Mouse (Mus musculus): ENCODE measurements around the gene Tgoln1. TPM values are rescaled to one million over a fixed set of nuclear protein-coding genes. Genes with fewer than 3 reads are reported as not detected.

The Tgoln1 gene
- polyA plus RNA-seq, 1 experiment from 2014 or later: 46.3 TPM

- peaks cover 16% of the 10 kb centered on the region for H3K36me3 ChIP-seq (ENCODE audit: insufficient read depth, low read length)
- H3K4me3 ChIP-seq (ENCODE audit: low read length): no peak overlapping the region
- no peak for ATAC-seq (ENCODE audit: low FRiP score, low TSS enrichment)
- H3K9ac ChIP-seq (replicated peaks; ENCODE audit: low read length): no peak overlapping the region
- H3K27ac ChIP-seq (ENCODE audit: low read length): no peak overlapping the region
- peaks cover 8% of the 10 kb centered on the region for H3K4me1 ChIP-seq (ENCODE audit: insufficient read depth, low read length)
- no peak overlapping the region for H3K4me2 ChIP-seq (replicated peaks; ENCODE audit: low read depth, low read length)
- 42% methylated on average over 10 of the region's 10 CpGs for WGBS
- no peaks in the 10 kb centered on the region for H3K27me3 ChIP-seq (ENCODE audit: insufficient read depth, low read length)
- H3K9me3 ChIP-seq (ENCODE audit: low read length): no peaks in the 10 kb centered on the region
These were observed 17.5 kb upstream of the Tgoln1 start for GRCm38 (mm10) chr6:72634311-72634710.

GRCm38 (mm10) chr6:72631700-72632099, 14.9 kb upstream of the Tgoln1 start:
- Histone ChIP-seq H3K27ac (ENCODE audit: low read length) (0 out of 2 replicates have a peak overlapping the region, but pooled peaks have one; percentile 7), H3K9me3 (ENCODE audit: low read length) (no peaks in the 10 kb centered on the region), H3K9ac (replicated peaks; ENCODE audit: low read length) (no peak overlapping the region), H3K4me1 (ENCODE audit: insufficient read depth, low read length) (peaks cover 6% of the 10 kb centered on the region), H3K4me3 (ENCODE audit: low read length) (no peak overlapping the region), H3K36me3 (ENCODE audit: insufficient read depth, low read length) (peaks cover 25% of the 10 kb centered on the region), H3K27me3 (ENCODE audit: insufficient read depth, low read length) (no peaks in the 10 kb centered on the region), H3K4me2 (replicated peaks; ENCODE audit: low read depth, low read length) (no peak overlapping the region)
- no peak for ATAC-seq (ENCODE audit: low FRiP score, low TSS enrichment)
- WGBS: 73% methylated on average over 6 of the region's 6 CpGs

DNA sequence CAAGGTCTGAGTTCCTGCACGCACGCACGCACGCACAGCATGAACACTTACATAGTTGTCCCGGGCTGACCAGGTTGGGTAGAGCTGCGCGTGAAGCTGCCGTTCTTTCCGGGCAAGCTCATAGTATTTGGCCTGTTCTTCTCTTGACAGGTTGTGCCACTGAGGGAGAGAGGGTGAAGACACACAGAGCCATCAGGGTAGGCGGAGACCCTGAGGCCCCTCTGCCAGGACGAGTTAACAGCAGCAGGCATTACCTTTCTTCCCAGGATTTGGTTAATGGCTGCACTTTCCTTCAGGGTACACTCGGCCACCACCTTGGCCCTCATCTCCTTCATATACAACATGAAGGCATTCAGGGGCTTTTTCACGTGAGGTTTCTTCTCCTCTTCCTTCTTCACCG, 14.2 kb upstream of the Tgoln1 start:
- no peak for ATAC-seq (ENCODE audit: low FRiP score, low TSS enrichment)
- Histone ChIP-seq H3K36me3 (ENCODE audit: insufficient read depth, low read length) (peaks cover 29% of the 10 kb centered on the region), H3K4me3 (ENCODE audit: low read length) (no peak overlapping the region), H3K4me1 (ENCODE audit: insufficient read depth, low read length) (no peaks in the 10 kb centered on the region), H3K9ac (replicated peaks; ENCODE audit: low read length) (no peak overlapping the region), H3K27ac (ENCODE audit: low read length) (no peak overlapping the region), H3K27me3 (ENCODE audit: insufficient read depth, low read length) (no peaks in the 10 kb centered on the region), H3K9me3 (ENCODE audit: low read length) (no peaks in the 10 kb centered on the region), H3K4me2 (replicated peaks; ENCODE audit: low read depth, low read length) (no peak overlapping the region)
- 84% methylated on average over 14 of the region's 14 CpGs for WGBS

DNA sequence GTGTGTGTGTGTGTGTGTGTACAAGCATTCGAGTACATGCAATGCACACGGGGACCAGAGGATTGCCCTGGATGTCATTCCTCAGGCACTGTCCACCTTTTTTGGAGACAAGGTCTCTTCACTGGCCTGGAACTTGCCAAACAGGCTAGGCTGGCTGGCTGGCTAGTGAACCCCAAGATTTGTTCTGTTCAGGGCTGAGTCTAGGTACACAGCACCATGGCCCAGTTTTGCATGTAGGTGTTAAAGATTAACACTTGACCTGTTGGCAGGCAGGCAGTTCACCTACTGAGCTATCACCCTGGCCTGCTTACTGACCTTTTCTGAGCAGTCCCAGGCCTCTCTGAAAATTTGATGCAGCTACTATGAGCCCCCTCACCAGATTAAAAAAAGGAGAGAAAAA, 13.6 kb upstream of the Tgoln1 start:
- Histone ChIP-seq H3K36me3 (ENCODE audit: insufficient read depth, low read length) (peaks cover 29% of the 10 kb centered on the region), H3K9me3 (ENCODE audit: low read length) (no peaks in the 10 kb centered on the region), H3K4me1 (ENCODE audit: insufficient read depth, low read length) (no peaks in the 10 kb centered on the region), H3K27me3 (ENCODE audit: insufficient read depth, low read length) (no peaks in the 10 kb centered on the region), H3K4me2 (replicated peaks; ENCODE audit: low read depth, low read length) (no peak overlapping the region), H3K4me3 (ENCODE audit: low read length) (no peak overlapping the region), H3K9ac (replicated peaks; ENCODE audit: low read length) (no peak overlapping the region), H3K27ac (ENCODE audit: low read length) (no peak overlapping the region)
- no peak for ATAC-seq (ENCODE audit: low FRiP score, low TSS enrichment)
- 82% methylated on average over 2 of the region's 2 CpGs for WGBS

DNA sequence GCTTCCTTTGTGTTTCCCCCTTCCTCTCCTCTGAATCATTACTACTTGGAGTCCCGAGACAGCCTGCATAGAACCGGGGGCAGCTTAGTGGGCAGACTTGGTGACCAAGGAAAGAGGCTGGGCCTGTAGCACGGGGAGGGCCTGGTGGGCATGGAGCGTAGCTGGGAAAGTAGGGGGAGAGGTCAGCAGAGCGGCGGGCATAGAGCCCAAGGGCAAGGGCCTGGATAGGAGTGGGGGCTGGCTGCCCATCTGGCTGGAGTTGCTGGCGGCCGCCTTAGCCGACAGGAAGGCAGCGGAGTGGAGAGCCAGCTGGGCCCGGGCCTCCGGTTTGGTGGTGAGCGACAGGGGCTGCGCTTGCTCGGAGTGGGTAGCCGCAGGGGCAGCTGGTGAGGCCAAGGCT, 10.5 kb upstream of the Tgoln1 start:
- H3K9ac ChIP-seq (replicated peaks; ENCODE audit: low read length): peak overlapping the region; percentile 23; the same call in 1 of the 2 replicates
- 56% methylated on average over 16 of the region's 16 CpGs for WGBS
- H3K9me3 ChIP-seq (ENCODE audit: low read length): no peaks in the 10 kb centered on the region
- H3K27ac ChIP-seq (ENCODE audit: low read length): peak overlapping the region; percentile 74
- H3K4me3 ChIP-seq (ENCODE audit: low read length): no peak overlapping the region
- ATAC-seq (ENCODE audit: low FRiP score, low TSS enrichment): peak; percentile 84
- no peaks in the 10 kb centered on the region for H3K4me1 ChIP-seq (ENCODE audit: insufficient read depth, low read length)
- no peaks in the 10 kb centered on the region for H3K27me3 ChIP-seq (ENCODE audit: insufficient read depth, low read length)
- H3K36me3 ChIP-seq (ENCODE audit: insufficient read depth, low read length): peaks cover 27% of the 10 kb centered on the region
- no peak overlapping the region for H3K4me2 ChIP-seq (replicated peaks; ENCODE audit: low read depth, low read length)

GRCm38 (mm10) chr6:72626391-72626790, 9.6 kb upstream of the Tgoln1 start:
- Histone ChIP-seq H3K4me2 (replicated peaks; ENCODE audit: low read depth, low read length) (no peak overlapping the region), H3K36me3 (ENCODE audit: insufficient read depth, low read length) (peaks cover 27% of the 10 kb centered on the region), H3K9me3 (ENCODE audit: low read length) (no peaks in the 10 kb centered on the region), H3K4me3 (ENCODE audit: low read length) (no peak overlapping the region), H3K27me3 (ENCODE audit: insufficient read depth, low read length) (no peaks in the 10 kb centered on the region), H3K4me1 (ENCODE audit: insufficient read depth, low read length) (no peaks in the 10 kb centered on the region), H3K9ac (replicated peaks; ENCODE audit: low read length) (no peak overlapping the region), H3K27ac (ENCODE audit: low read length) (peak overlapping the region; percentile 74)
- 90% methylated on average over 7 of the region's 7 CpGs for WGBS
- no peak for ATAC-seq (ENCODE audit: low FRiP score, low TSS enrichment)

DNA sequence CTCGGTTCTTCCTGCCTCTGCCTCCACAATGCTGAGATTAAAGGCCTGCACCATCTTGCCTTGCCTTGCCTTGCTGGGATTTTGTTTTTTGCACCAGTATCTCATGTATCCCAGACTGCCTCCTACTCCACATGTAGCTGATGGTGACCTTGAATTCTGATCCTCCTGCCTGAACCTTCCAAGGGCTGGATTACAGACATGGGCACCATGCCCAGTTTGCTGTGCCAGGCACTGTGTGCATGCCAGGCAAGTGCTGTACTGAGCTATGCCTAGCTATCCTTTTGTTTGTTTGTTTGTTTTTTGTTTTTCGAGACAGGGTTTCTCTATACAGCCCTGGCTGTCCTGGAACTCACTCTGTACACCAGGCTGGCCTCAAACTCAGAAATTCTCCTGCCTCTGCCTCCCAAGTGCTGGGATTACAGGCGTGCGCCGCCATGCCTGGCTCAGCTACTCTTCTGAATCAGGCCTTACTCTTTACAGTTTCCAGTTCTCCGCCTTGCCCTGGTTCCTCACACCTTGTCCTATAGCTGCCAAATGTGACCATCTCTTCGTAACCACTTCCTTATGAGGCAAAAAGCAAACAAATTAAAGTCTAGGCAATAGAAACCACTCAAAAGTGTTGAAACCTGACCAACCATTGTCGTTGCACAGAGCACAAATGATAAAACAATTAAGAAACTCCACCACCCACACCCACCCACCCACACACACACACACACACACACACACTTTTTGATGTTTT, 7.0 kb upstream of the Tgoln1 start:
- Histone ChIP-seq H3K9me3 (ENCODE audit: low read length) (no peaks in the 10 kb centered on the region), H3K4me2 (replicated peaks; ENCODE audit: low read depth, low read length) (no peak overlapping the region), H3K4me1 (ENCODE audit: insufficient read depth, low read length) (peaks cover 12% of the 10 kb centered on the region; the same call in 1 of the 2 replicates), H3K27ac (ENCODE audit: low read length) (no peak overlapping the region), H3K36me3 (ENCODE audit: insufficient read depth, low read length) (peaks cover 8% of the 10 kb centered on the region; the same call in 1 of the 2 replicates), H3K9ac (replicated peaks; ENCODE audit: low read length) (no peak overlapping the region), H3K27me3 (ENCODE audit: insufficient read depth, low read length) (no peaks in the 10 kb centered on the region), H3K4me3 (ENCODE audit: low read length) (no peak overlapping the region)
- ATAC-seq (ENCODE audit: low FRiP score, low TSS enrichment): no peak
- 92% methylated on average over 8 of the region's 8 CpGs for WGBS

GRCm38 (mm10) chr6:72622917-72623316, 6.1 kb upstream of the Tgoln1 start:
- ATAC-seq (ENCODE audit: low FRiP score, low TSS enrichment): no peak
- Histone ChIP-seq H3K4me3 (ENCODE audit: low read length) (no peak overlapping the region), H3K9ac (replicated peaks; ENCODE audit: low read length) (no peak overlapping the region), H3K36me3 (ENCODE audit: insufficient read depth, low read length) (peaks cover 8% of the 10 kb centered on the region; the same call in 1 of the 2 replicates), H3K27me3 (ENCODE audit: insufficient read depth, low read length) (no peaks in the 10 kb centered on the region), H3K4me1 (ENCODE audit: insufficient read depth, low read length) (peaks cover 12% of the 10 kb centered on the region; the same call in 1 of the 2 replicates), H3K27ac (ENCODE audit: low read length) (no peak overlapping the region), H3K9me3 (ENCODE audit: low read length) (no peaks in the 10 kb centered on the region), H3K4me2 (replicated peaks; ENCODE audit: low read depth, low read length) (no peak overlapping the region)
- WGBS: 35% methylated on average over 3 of the region's 3 CpGs

- Histone ChIP-seq H3K27ac (ENCODE audit: low read length) (no peak overlapping the region), H3K4me3 (ENCODE audit: low read length) (no peak overlapping the region), H3K9me3 (ENCODE audit: low read length) (no peaks in the 10 kb centered on the region), H3K4me1 (ENCODE audit: insufficient read depth, low read length) (peaks cover 20% of the 10 kb centered on the region), H3K36me3 (ENCODE audit: insufficient read depth, low read length) (no peaks in the 10 kb centered on the region), H3K27me3 (ENCODE audit: insufficient read depth, low read length) (no peaks in the 10 kb centered on the region), H3K9ac (replicated peaks; ENCODE audit: low read length) (no peak overlapping the region), H3K4me2 (replicated peaks; ENCODE audit: low read depth, low read length) (no peak overlapping the region)
- 84% methylated on average over 5 of the region's 5 CpGs for WGBS
- ATAC-seq (ENCODE audit: low FRiP score, low TSS enrichment): no peak
These were observed 4.1 kb upstream of the Tgoln1 start for GRCm38 (mm10) chr6:72620920-72621319.

DNA sequence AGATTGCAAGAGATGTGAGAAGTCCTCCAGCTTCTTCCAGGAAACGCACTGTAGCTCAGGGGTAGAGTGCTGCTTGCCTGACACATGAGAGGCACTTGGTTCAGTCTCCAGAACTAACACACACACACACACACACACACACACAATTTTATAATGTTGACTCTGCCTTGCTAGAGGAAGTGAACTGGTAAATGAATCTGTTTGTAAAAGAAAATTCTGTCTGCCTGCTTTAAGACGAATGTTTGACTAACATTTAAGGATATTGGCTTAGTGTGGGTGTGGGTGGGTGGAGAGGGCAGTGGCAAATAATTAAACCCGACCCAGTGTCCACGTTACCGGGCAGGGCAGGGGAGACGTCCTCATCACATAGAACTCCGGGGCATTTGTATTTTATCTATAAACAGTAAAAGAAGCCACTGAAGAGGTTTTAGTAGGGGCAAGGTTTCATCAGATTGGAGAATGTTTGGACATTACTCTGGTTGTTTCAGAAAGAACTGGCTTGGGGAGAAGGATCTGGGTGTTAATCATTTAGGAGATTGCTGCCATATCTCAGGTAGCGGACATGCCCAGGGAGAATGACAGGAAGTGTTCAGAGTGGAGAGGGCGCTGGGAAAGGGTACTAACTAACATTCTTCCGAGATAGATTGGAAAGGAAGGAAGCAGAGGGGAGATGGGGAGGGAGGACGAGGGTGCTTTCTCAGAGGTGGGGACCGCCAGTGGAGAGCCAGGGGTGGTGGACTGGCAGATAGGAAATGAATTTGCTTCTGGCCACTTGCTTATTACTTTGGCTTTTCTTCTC, 3.1 kb upstream of the Tgoln1 start:
- H3K27ac ChIP-seq (ENCODE audit: low read length): peak overlapping the region; percentile 81
- peak overlapping the region; percentile 13 for H3K9ac ChIP-seq (replicated peaks; ENCODE audit: low read length)
- H3K27me3 ChIP-seq (ENCODE audit: insufficient read depth, low read length): no peaks in the 10 kb centered on the region
- H3K9me3 ChIP-seq (ENCODE audit: low read length): no peaks in the 10 kb centered on the region
- H3K4me1 ChIP-seq (ENCODE audit: insufficient read depth, low read length): peaks cover 29% of the 10 kb centered on the region
- WGBS: 13% methylated on average over 12 of the region's 12 CpGs
- no peaks in the 10 kb centered on the region for H3K36me3 ChIP-seq (ENCODE audit: insufficient read depth, low read length)
- peak overlapping the region; percentile 17; the same call in 1 of the 2 replicates for H3K4me3 ChIP-seq (ENCODE audit: low read length)
- H3K4me2 ChIP-seq (replicated peaks; ENCODE audit: low read depth, low read length): peak overlapping the region; percentile 46
- no peak for ATAC-seq (ENCODE audit: low FRiP score, low TSS enrichment)

Data from kidney, embryonic 16.5 days (tissue).